Mouse (Mus musculus): ENCODE data around the gene Ror2. TPM values are rescaled to one million over a fixed set of nuclear protein-coding genes. Genes with fewer than 3 reads are reported as not detected.

Gene Ror2
- total RNA-seq, 1 experiment from 2014 or later = 0.35 TPM

GRCm38 (mm10) chr13:53122085-53122484 lies 163.8 kb downstream of the Ror2 start:
- ATAC-seq (replicated peaks in 1 of 2; ENCODE audit: insufficient read depth in 1 of 2, low FRiP score in 2 of 2, low TSS enrichment in 1 of 2, low read depth in 1 of 2, poor library complexity in 2 of 2, severe bottlenecking in 2 of 2) = no peak

- ATAC-seq (replicated peaks in 1 of 2; ENCODE audit: insufficient read depth in 1 of 2, low FRiP score in 2 of 2, low TSS enrichment in 1 of 2, low read depth in 1 of 2, poor library complexity in 2 of 2, severe bottlenecking in 2 of 2) = 0 out of 4 replicates have a peak, but pooled peaks of 1 of the 2 experiments have one; percentile 9
Measured at GRCm38 (mm10) chr13:53120906-53121305, 165.0 kb downstream of the Ror2 start.

GRCm38 (mm10) chr13:53119586-53120426 lies 166.1 kb downstream of the Ror2 start:
- ATAC-seq (replicated peaks in 1 of 2; ENCODE audit: insufficient read depth in 1 of 2, low FRiP score in 2 of 2, low TSS enrichment in 1 of 2, low read depth in 1 of 2, poor library complexity in 2 of 2, severe bottlenecking in 2 of 2) = 0 out of 4 replicates have a peak, but pooled peaks of 1 of the 2 experiments have one; percentile 46

- ATAC-seq (replicated peaks in 1 of 2; ENCODE audit: insufficient read depth in 1 of 2, low FRiP score in 2 of 2, low TSS enrichment in 1 of 2, low read depth in 1 of 2, poor library complexity in 2 of 2, severe bottlenecking in 2 of 2) = no peak; a peak in 1 of 4 replicates
Measured at GRCm38 (mm10) chr13:53118398-53118797, 167.5 kb downstream of the Ror2 start.

- ATAC-seq (replicated peaks in 1 of 2; ENCODE audit: insufficient read depth in 1 of 2, low FRiP score in 2 of 2, low TSS enrichment in 1 of 2, low read depth in 1 of 2, poor library complexity in 2 of 2, severe bottlenecking in 2 of 2) = no peak
Measured at GRCm38 (mm10) chr13:53117921-53118320, 168.0 kb downstream of the Ror2 start.

- ATAC-seq (replicated peaks in 1 of 2; ENCODE audit: insufficient read depth in 1 of 2, low FRiP score in 2 of 2, low TSS enrichment in 1 of 2, low read depth in 1 of 2, poor library complexity in 2 of 2, severe bottlenecking in 2 of 2) = no peak
Measured at GRCm38 (mm10) chr13:53110249-53110578, 175.7 kb downstream of the Ror2 start.

- peak; percentile 92 to 95 for ATAC-seq (replicated peaks in 1 of 2; ENCODE audit: insufficient read depth in 1 of 2, low FRiP score in 2 of 2, low TSS enrichment in 1 of 2, low read depth in 1 of 2, poor library complexity in 2 of 2, severe bottlenecking in 2 of 2)
Measured at GRCm38 (mm10) chr13:53109560-53110248, 176.2 kb downstream of the Ror2 start.

- ATAC-seq (replicated peaks in 1 of 2; ENCODE audit: insufficient read depth in 1 of 2, low FRiP score in 2 of 2, low TSS enrichment in 1 of 2, low read depth in 1 of 2, poor library complexity in 2 of 2, severe bottlenecking in 2 of 2) = no peak
Measured at GRCm38 (mm10) chr13:53106676-53107075, 179.2 kb downstream of the Ror2 start.

- ATAC-seq (replicated peaks in 1 of 2; ENCODE audit: insufficient read depth in 1 of 2, low FRiP score in 2 of 2, low TSS enrichment in 1 of 2, low read depth in 1 of 2, poor library complexity in 2 of 2, severe bottlenecking in 2 of 2) = no peak
Measured at GRCm38 (mm10) chr13:53099771-53100682, 185.9 kb downstream of the Ror2 start.

- no peak for ATAC-seq (replicated peaks in 1 of 2; ENCODE audit: insufficient read depth in 1 of 2, low FRiP score in 2 of 2, low TSS enrichment in 1 of 2, low read depth in 1 of 2, poor library complexity in 2 of 2, severe bottlenecking in 2 of 2)
Measured at GRCm38 (mm10) chr13:53096615-53097014, 189.3 kb downstream of the Ror2 start.

GRCm38 (mm10) chr13:53095222-53095621 lies 190.7 kb downstream of the Ror2 start:
- ATAC-seq (replicated peaks in 1 of 2; ENCODE audit: insufficient read depth in 1 of 2, low FRiP score in 2 of 2, low TSS enrichment in 1 of 2, low read depth in 1 of 2, poor library complexity in 2 of 2, severe bottlenecking in 2 of 2) = no peak

- ATAC-seq (replicated peaks in 1 of 2; ENCODE audit: insufficient read depth in 1 of 2, low FRiP score in 2 of 2, low TSS enrichment in 1 of 2, low read depth in 1 of 2, poor library complexity in 2 of 2, severe bottlenecking in 2 of 2) = no peak
Measured at GRCm38 (mm10) chr13:53094658-53095057, 191.3 kb downstream of the Ror2 start.

- no peak for ATAC-seq (replicated peaks in 1 of 2; ENCODE audit: insufficient read depth in 1 of 2, low FRiP score in 2 of 2, low TSS enrichment in 1 of 2, low read depth in 1 of 2, poor library complexity in 2 of 2, severe bottlenecking in 2 of 2)
Measured at GRCm38 (mm10) chr13:53093407-53093806, 192.5 kb downstream of the Ror2 start.

- no peak for ATAC-seq (replicated peaks in 1 of 2; ENCODE audit: insufficient read depth in 1 of 2, low FRiP score in 2 of 2, low TSS enrichment in 1 of 2, low read depth in 1 of 2, poor library complexity in 2 of 2, severe bottlenecking in 2 of 2)
Measured at GRCm38 (mm10) chr13:53086552-53087282, 199.2 kb downstream of the Ror2 start.

GRCm38 (mm10) chr13:53081846-53082245 lies 204.1 kb downstream of the Ror2 start:
- no peak for ATAC-seq (replicated peaks in 1 of 2; ENCODE audit: insufficient read depth in 1 of 2, low FRiP score in 2 of 2, low TSS enrichment in 1 of 2, low read depth in 1 of 2, poor library complexity in 2 of 2, severe bottlenecking in 2 of 2)

- ATAC-seq (replicated peaks in 1 of 2; ENCODE audit: insufficient read depth in 1 of 2, low FRiP score in 2 of 2, low TSS enrichment in 1 of 2, low read depth in 1 of 2, poor library complexity in 2 of 2, severe bottlenecking in 2 of 2) = no peak
Measured at GRCm38 (mm10) chr13:53077732-53078345, 208.1 kb downstream of the Ror2 start.

- no peak for ATAC-seq (replicated peaks in 1 of 2; ENCODE audit: insufficient read depth in 1 of 2, low FRiP score in 2 of 2, low TSS enrichment in 1 of 2, low read depth in 1 of 2, poor library complexity in 2 of 2, severe bottlenecking in 2 of 2)
Measured at GRCm38 (mm10) chr13:53075006-53075405, 210.9 kb downstream of the Ror2 start.

Data from hematopoietic stem cell, adult 5-6 weeks (primary cell).